Mouse (Mus musculus) left cerebral cortex, adult 11 months (tissue): ENCODE data around the gene Zkscan6.

ENCODE experiments used
- DNase-seq: peaks from one replicate; pipeline ENCODE4 v3.0.0; 2022; ENCODE audit warnings: low spot score

Gene Zkscan6

GRCm38 (mm10) chr11:65814381-65814780 is 7.4 kb downstream of the Zkscan6 start:
- no peak for DNase-seq

DNA sequence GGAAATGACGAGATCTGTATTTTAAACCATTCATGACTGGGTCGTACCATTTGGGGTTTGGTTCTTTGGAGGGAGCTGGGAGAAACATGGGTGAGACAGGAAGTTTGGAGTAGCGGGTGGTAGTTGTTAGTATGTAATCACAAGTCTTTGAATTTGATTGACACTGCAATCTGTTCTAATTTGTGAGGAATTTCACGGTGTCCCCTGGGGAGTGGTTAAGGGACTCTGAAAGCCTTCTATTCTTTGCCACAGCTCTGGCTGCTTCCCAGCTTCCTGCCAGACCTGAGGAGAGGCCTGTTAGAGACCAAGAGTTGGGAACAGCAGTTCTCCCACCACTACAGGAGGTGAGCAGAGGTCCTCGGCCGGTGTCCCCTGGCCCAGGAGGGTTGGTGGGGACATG is 9.3 kb downstream of the Zkscan6 start:
- DNase-seq: no peak

DNA sequence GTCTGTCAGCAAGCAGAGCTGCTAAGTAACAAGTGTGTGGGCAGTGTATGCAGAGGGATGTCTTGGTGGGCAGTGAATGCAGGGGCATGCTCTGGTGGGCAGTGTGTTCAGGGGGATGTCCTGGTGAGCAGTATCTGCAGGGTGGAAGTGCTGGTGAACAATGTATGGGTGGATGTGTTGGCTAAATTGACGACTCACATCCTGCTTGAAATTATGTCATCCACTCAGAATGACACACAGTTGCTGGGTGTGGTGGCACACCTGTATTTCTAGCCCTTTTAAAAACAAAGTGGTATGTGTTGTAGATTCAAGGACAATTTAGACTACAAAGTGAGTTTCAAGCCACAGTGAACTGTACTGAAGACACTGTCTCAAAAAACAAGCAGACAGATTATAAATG is 11.2 kb downstream of the Zkscan6 start:
- no peak for DNase-seq

- DNase-seq: no peak
These were observed 13.3 kb downstream of the Zkscan6 start for GRCm38 (mm10) chr11:65820280-65820679.

DNA sequence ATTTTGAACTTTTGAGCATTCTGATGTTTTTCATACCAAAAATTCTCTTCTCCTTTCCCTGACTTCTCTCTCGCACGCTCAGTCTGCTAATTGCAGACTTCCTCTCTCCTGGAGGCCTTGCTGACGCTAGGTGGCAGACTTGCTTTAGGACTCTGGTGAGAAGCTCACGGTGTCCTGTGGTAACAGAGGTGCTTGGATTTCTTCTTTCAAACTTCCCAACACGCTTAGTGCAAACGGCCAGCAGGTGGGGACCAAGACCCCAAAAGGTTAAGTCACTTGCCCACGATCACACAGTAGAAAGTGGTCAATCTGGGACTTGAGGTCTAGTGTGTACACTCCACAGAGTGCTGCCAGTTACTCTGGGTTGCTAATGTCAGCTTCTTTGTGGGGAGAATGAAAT is 13.9 kb downstream of the Zkscan6 start:
- peak; percentile 45 for DNase-seq

GRCm38 (mm10) chr11:65824556-65824955 is 17.6 kb downstream of the Zkscan6 start:
- DNase-seq: no peak

GRCm38 (mm10) chr11:65838999-65839398 is 32.0 kb downstream of the Zkscan6 start:
- peak; percentile 7 for DNase-seq

- no peak for DNase-seq
These were observed 39.5 kb downstream of the Zkscan6 start for GRCm38 (mm10) chr11:65846446-65846845.

- no peak for DNase-seq
These were observed 45.1 kb downstream of the Zkscan6 start for GRCm38 (mm10) chr11:65852066-65852465.

DNA sequence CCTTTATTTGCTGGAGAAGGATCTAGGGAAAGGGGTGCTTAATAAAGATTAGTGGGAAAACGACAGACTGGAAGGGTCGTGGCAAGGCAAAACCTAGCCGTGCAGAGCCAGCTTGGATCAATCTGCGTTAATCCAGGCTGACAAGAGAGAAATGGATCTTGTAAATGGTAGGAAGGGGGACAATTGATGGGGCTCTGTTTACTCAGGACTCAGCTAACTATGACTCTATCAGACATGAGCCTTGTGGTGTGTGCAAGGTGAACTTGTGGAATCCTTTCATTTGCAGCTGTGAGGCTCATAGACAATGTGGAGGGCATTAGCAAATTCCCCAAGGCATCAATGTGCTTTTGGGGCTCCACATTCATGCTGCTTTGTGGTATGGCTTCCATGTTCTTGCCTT is 54.5 kb downstream of the Zkscan6 start:
- DNase-seq: no peak

DNA sequence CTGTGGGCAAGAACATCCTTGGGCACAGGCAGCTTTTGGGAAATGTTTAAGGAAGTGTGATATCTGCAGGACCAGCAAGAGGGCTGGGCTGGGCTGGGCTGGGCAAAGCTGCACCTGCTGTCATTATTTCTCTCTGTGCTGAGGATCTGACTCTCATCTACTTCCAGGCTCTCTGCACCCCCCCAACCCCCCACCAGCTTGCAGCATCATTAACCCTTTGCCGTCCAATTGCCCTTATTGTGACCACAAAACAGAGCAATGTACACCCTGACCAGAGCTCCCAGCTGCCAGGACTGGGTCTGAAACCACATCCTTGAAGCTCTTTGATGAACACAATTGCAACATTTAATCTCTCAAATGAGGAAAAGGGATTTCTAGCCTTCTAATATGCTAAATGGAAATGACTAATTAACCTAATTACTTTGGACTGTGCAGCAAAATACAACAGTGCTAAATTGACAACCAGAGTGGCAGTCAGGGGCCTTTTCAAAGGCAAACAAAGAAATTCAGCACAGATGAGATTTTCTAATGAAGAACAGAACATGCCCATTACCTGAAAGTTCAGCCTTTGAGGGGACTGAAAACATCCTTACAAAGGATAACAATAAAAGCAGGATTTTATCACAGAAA is 70.3 kb downstream of the Zkscan6 start:
- DNase-seq: no peak
